In the genomic region with DNA sequence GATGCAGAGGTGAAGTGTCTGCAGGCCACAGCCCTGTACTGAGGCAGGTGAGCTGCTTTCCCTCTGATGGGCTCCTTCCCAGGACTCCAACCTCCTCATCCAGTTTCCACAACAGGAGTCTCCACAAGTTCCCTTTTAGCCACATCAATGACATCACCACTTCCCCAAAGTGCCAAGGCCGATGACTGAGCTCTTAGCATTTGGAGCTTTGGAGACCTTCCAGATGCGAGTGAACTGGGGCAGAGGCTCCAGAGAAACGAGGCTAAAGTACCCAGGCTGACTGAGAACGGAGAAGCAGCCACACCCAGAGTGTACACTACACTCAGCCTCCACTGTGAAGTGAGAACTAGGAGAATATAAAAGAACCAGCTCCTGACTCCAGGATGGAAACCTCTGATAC, we compare ENCODE assay signal across 10 mouse cellular contexts. TPM values are rescaled to one million over a fixed set of nuclear protein-coding genes. Genes with fewer than 3 reads are reported as not detected.
DNase-seq lines count a peak whose midpoint lies in the region; ATAC-seq and TF ChIP-seq lines count a peak whose summit lies in the region.
"Had no signal": no experiment of that assay in that cellular context is flagged by ENCODE, and none has a peak within 500 bp of the region (broad histone marks: within the 10 kb centered on the region; RNA-seq: fewer than 3 reads in every experiment).

No protein-coding gene starts in this region.

- no peaks in the 10 kb centered on the region for H3K36me3 ChIP-seq in stomach, postnatal 0 days (ENCODE audit: control insufficient read depth, insufficient read depth, low read length)
- H3K36me3 ChIP-seq in intestine, postnatal 0 days (ENCODE audit: control insufficient read depth, insufficient read depth): no peaks in the 10 kb centered on the region
- H3K36me3 ChIP-seq: heart, embryonic 13.5 days had no signal

- DNase-seq in cerebellum, postnatal 10 days: peak; percentile 21 to 22
- no peak for DNase-seq in cerebellum, adult 11 months
- peak; percentile 27 for DNase-seq in urinary bladder, postnatal 14 days (ENCODE audit: low spot score)
- DNase-seq in urinary bladder, postnatal 25 days (ENCODE audit: low spot score): no peak
- peak; percentile 62 to 69 for DNase-seq in heart, postnatal 10 days
- peak; percentile 36 for DNase-seq in stomach, postnatal 0 days (ENCODE audit: low spot score)
- DNase-seq in thymus, postnatal 4 days: no peak
- DNase-seq: embryo, embryonic 11 days had no signal

- WGBS in stomach, postnatal 0 days: 8% methylated on average over 4 of the region's 4 CpGs
- 25% methylated on average over 4 of the region's 4 CpGs for WGBS in intestine, postnatal 0 days

- no peak for TF ChIP-seq EP300 in stomach, postnatal 0 days (optimal IDR thresholded peaks at IDR 0.05)

- H3K27ac ChIP-seq in stomach, postnatal 0 days (replicated peaks): 0 out of 2 replicates have a peak overlapping the region, but pooled peaks have one; percentile 49
- no peak overlapping the region for H3K27ac ChIP-seq in intestine, postnatal 0 days (ENCODE audit: low read depth, low read length)
- H3K27ac ChIP-seq: heart, embryonic 13.5 days had no signal

- no peaks in the 10 kb centered on the region for H3K4me1 ChIP-seq in stomach, postnatal 0 days (replicated peaks; ENCODE audit: control insufficient read depth, insufficient read depth)
- peaks cover 5% of the 10 kb centered on the region; the same call in 1 of the 2 replicates for H3K4me1 ChIP-seq in intestine, postnatal 0 days (replicated peaks; ENCODE audit: control insufficient read depth, insufficient read depth, low read length)

- no peak for TF ChIP-seq CTCF in stomach, postnatal 0 days (IDR thresholded peaks at IDR 0.05; ENCODE audit: low read depth)
- TF ChIP-seq CTCF in intestine, postnatal 0 days (IDR thresholded peaks at IDR 0.05; ENCODE audit: low read depth): no peak

- H3K27me3 ChIP-seq in stomach, postnatal 0 days (ENCODE audit: control insufficient read depth, insufficient read depth, low read length): no peaks in the 10 kb centered on the region
- H3K27me3 ChIP-seq in intestine, postnatal 0 days (replicated peaks; ENCODE audit: control insufficient read depth, insufficient read depth, low read length): no peaks in the 10 kb centered on the region

- H3K9ac ChIP-seq in stomach, postnatal 0 days (ENCODE audit: low read length): no peak overlapping the region
- no peak overlapping the region for H3K9ac ChIP-seq in intestine, postnatal 0 days (ENCODE audit: low read depth, low read length)
- H3K9ac ChIP-seq: heart, embryonic 13.5 days had no signal

- no peaks in the 10 kb centered on the region for H3K9me3 ChIP-seq in stomach, postnatal 0 days (ENCODE audit: control insufficient read depth, low read length)
- H3K9me3 ChIP-seq in intestine, postnatal 0 days (ENCODE audit: control insufficient read depth): no peaks in the 10 kb centered on the region
- H3K9me3 ChIP-seq: heart, embryonic 13.5 days had no signal

- ATAC-seq in stomach, postnatal 0 days (ENCODE audit: low FRiP score, low TSS enrichment): peak; percentile 82
- ATAC-seq in intestine, postnatal 0 days: no peak

- intact Hi-C loops in heart, postnatal 10 days (cut with DNase I): no loop called here

- H3K4me3 ChIP-seq in stomach, postnatal 0 days (ENCODE audit: low read depth, low read length): no peak overlapping the region
- no peak overlapping the region for H3K4me3 ChIP-seq in intestine, postnatal 0 days (ENCODE audit: low read depth, low read length)
- H3K4me3 ChIP-seq: heart, embryonic 13.5 days had no signal

- no peak overlapping the region for H3K4me2 ChIP-seq in stomach, postnatal 0 days (replicated peaks; ENCODE audit: low read depth)
- H3K4me2 ChIP-seq in intestine, postnatal 0 days (replicated peaks; ENCODE audit: low read depth): no peak overlapping the region
- H3K4me2 ChIP-seq: heart, embryonic 13.5 days had no signal

RNA-seq across cellular contexts. Expression of gene Osbpl11, which starts 54.1 kb away (rescaled TPM):
- 10 to 100 TPM; 23.4 to 27.3 TPM for total RNA-seq in heart, postnatal 10 days (2021)
- 8.1 and 9.0 TPM in 2 replicates for polyA plus RNA-seq in stomach, postnatal 0 days (2015; fragmentation: Nextera tagmentation; extraction: Ambion mirVana)
- polyA plus RNA-seq in intestine, postnatal 0 days (2015; fragmentation: Nextera tagmentation; extraction: Ambion mirVana): 9.2 and 10.0 TPM in 2 replicates

Comparison
In these comparisons a context has a peak if more than half of its experiments do, and no peak if none do; other contexts are left out.
1. DNase-seq: peak in cerebellum, postnatal 10 days (2 of 2), urinary bladder, postnatal 14 days (single experiment), heart, postnatal 10 days (2 of 2) and stomach, postnatal 0 days (single experiment); none in cerebellum, adult 11 months (single experiment), urinary bladder, postnatal 25 days (single experiment) and thymus, postnatal 4 days (single experiment).